Mouse (Mus musculus) liver, embryonic 12.5 days (tissue): ENCODE measurements at regions not wholly inside any gene's neighbourhood (a gene's known extent, or its start where the extent isn't known, plus 50 kb on each side); places are given as distances from the start of the nearest gene placed in this dataset.

Experiments
- ATAC-seq: fragments of 200-750 bp; cut with Nextera tagmentation; 2 replicates; pipeline ENCODE4 v1.8.0; 2017; ENCODE audit warnings: moderate number of reproducible peaks, mild to moderate bottlenecking, moderate library complexity
- H3K27ac ChIP-seq: fragments of 300-500 bp; sonication (generic); 2 replicates; pipeline ENCODE4 v1.5.1; 2016; ENCODE audit warnings: mild to moderate bottlenecking
- H3K27me3 ChIP-seq: fragments of 300-500 bp; sonication (generic); replicated peaks from 2 replicates; pipeline ENCODE4 v1.6.1; 2016; ENCODE audit warnings: mild to moderate bottlenecking, moderate library complexity
- H3K36me3 ChIP-seq: fragments of 300-500 bp; sonication (generic); 2 replicates; pipeline ENCODE4 v1.6.1; 2016; ENCODE audit warnings: mild to moderate bottlenecking, moderate library complexity
- H3K4me1 ChIP-seq: fragments of 300-500 bp; sonication (generic); 2 replicates; pipeline ENCODE4 v1.6.1; 2016
- H3K4me2 ChIP-seq: fragments of 300-500 bp; sonication (generic); 2 replicates; pipeline ENCODE4 v1.6.1; 2016; ENCODE audit warnings: mild to moderate bottlenecking, moderate library complexity
- H3K4me3 ChIP-seq: fragments of 300-500 bp; sonication (generic); 2 replicates; pipeline ENCODE4 v1.5.1; 2016; ENCODE audit warnings: mild to moderate bottlenecking, moderate library complexity
- H3K9ac ChIP-seq: fragments of 300-500 bp; sonication (generic); 2 replicates; pipeline ENCODE4 v1.6.1; 2016; ENCODE audit warnings: mild to moderate bottlenecking, moderate library complexity
- H3K9me3 ChIP-seq: fragments of 300-500 bp; sonication (generic); replicated peaks from 2 replicates; pipeline ENCODE4 v1.6.1; 2016; ENCODE audit warnings: mild to moderate bottlenecking, moderate library complexity
- WGBS: fragments of 180-500 bp; shearing (Covaris S2); methylation state at CpG from one replicate; pipeline ENCODE4 v1.1.7; 2016; ENCODE audit not compliant: insufficient replicate concordance; 5-methylcytosine and 5-hydroxymethylcytosine counted together

DNA sequence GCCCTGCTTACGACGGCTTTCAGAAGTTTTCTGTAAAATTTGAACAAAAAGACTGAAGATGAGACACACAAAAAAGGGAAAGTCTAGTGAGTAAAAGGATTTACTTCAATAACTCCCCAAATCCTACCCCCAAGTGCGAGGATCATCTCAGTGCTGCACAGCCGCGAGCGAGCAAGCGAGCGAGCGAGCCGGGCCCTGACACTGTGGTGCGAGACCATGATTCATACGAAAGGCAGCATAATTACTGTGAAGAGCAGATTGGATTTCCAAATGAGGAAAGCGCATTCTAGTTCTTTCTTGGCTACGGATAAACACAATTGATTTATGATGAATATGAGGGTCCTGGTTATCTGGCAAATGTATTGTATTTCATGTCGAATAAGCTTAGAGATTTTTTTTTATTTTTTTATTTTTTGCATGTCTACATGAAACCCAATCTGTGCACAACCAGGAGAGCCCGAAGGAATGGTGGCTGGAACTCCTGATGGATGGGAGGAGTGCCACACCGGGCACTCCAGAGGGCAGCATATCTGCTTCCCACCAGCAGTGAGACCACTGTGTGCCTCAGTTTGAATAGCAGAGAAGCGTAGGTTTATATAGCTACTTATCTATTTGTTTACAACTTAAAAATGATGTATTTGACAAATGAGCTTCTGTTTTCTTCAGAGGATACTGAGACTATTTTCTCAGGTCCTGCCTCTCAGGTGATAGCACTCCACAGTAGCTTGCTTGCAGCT, 106.9 kb upstream of the Fam241a start:
- Histone ChIP-seq H3K27ac (no peak overlapping the region), H3K4me3 (no peak overlapping the region), H3K27me3 (no peaks in the 10 kb centered on the region), H3K9ac (no peak overlapping the region), H3K9me3 (no peaks in the 10 kb centered on the region), H3K4me2 (no peak overlapping the region), H3K4me1 (no peaks in the 10 kb centered on the region), H3K36me3 (no peaks in the 10 kb centered on the region)
- ATAC-seq: no peak
- 74% methylated on average over 18 of the region's 18 CpGs for WGBS

- H3K4me3 ChIP-seq: no peak overlapping the region
- no peaks in the 10 kb centered on the region for H3K27me3 ChIP-seq
- H3K4me2 ChIP-seq: no peak overlapping the region
- H3K36me3 ChIP-seq: no peaks in the 10 kb centered on the region
- H3K9ac ChIP-seq: no peak overlapping the region
- WGBS: 69% methylated on average over 6 of the region's 6 CpGs
- no peak overlapping the region for H3K27ac ChIP-seq
- no peaks in the 10 kb centered on the region for H3K9me3 ChIP-seq
- ATAC-seq: no peak
- H3K4me1 ChIP-seq: no peaks in the 10 kb centered on the region
These were observed 105.9 kb upstream of the Fam241a start for GRCm38 (mm10) chr3:128001924-128002501.

DNA sequence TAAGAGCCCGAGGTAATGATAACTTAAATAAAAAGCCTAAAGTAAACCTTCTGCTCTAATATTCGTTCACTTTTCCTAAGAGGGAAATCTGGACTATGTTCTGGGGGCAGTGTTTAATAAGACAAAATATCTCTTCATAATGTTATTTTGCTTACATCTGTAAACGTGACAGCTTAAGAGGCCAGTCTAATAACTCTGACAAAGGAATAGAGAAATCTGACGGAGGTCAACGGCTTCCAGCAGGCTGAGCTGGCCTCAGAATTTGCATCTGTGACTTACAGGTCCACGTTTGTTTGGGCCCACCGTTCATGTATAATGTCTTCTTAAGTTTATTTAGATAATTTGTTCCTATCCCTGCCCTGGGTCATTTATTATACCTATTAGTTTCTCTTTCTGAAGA, 99.6 kb upstream of the Fam241a start:
- no peak for ATAC-seq
- Histone ChIP-seq H3K36me3 (no peaks in the 10 kb centered on the region), H3K4me3 (no peak overlapping the region), H3K4me2 (no peak overlapping the region), H3K9me3 (no peaks in the 10 kb centered on the region), H3K4me1 (no peaks in the 10 kb centered on the region), H3K9ac (no peak overlapping the region), H3K27ac (no peak overlapping the region), H3K27me3 (no peaks in the 10 kb centered on the region; the same call in 1 of the 2 replicates)
- WGBS: 57% methylated on average over 7 of the region's 7 CpGs

DNA sequence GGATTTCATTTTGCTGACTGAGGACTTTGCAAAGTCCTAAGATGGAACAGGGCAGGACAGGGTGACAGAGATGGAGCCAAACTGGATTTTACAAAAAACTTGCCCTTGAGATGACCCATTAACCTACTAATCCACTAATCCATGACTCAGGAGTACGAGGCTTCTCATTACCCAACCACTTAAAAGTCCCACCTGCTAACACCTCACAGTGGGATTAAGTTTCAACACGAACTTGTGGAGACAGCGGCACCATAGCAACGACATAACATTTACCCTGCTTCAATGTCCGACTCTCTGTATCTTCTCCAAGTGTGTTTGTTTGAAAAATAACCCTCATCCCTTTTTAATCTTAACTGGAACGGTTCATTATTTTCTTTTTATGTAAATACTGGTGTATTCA, 91.5 kb upstream of the Fam241a start:
- WGBS: 56% methylated on average over 6 of the region's 6 CpGs
- H3K9me3 ChIP-seq: no peaks in the 10 kb centered on the region
- H3K4me2 ChIP-seq: no peak overlapping the region
- ATAC-seq: no peak
- H3K4me1 ChIP-seq: no peaks in the 10 kb centered on the region
- no peaks in the 10 kb centered on the region for H3K36me3 ChIP-seq
- H3K27ac ChIP-seq: no peak overlapping the region
- H3K9ac ChIP-seq: no peak overlapping the region
- H3K4me3 ChIP-seq: no peak overlapping the region
- H3K27me3 ChIP-seq: no peaks in the 10 kb centered on the region; the same call in 1 of the 2 replicates

- Histone ChIP-seq H3K27ac (no peak overlapping the region), H3K4me3 (no peak overlapping the region), H3K4me2 (no peak overlapping the region), H3K27me3 (no peaks in the 10 kb centered on the region), H3K9ac (no peak overlapping the region), H3K9me3 (no peaks in the 10 kb centered on the region), H3K4me1 (no peaks in the 10 kb centered on the region), H3K36me3 (no peaks in the 10 kb centered on the region)
- ATAC-seq: no peak
- WGBS: 68% methylated on average over 3 of the region's 3 CpGs
These were observed 89.0 kb upstream of the Fam241a start for GRCm38 (mm10) chr3:127985165-127985564.

DNA sequence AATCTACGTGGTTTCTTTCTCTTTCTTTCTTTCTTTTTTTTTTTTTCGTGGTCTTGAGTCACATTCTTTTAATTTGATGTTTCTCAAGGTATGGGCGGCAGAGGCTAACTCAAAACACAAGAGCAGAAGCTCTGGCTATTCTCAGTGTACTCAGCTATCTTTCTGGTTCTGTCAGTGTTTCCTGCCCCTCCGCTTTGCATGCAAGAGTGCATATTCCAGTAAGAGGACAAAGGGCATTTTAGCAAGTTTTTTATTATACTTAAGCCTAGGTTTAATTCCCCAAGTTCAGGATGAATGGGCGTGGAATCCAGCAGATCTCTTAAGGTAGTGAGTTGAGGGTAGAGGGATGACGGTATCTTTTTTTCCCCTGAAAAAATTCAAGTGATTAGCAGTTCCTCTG, 81.1 kb upstream of the Fam241a start:
- H3K4me1 ChIP-seq: no peaks in the 10 kb centered on the region
- H3K27me3 ChIP-seq: no peaks in the 10 kb centered on the region
- H3K4me2 ChIP-seq: no peak overlapping the region
- no peak overlapping the region for H3K9ac ChIP-seq
- H3K4me3 ChIP-seq: no peak overlapping the region
- H3K9me3 ChIP-seq: no peaks in the 10 kb centered on the region
- H3K27ac ChIP-seq: no peak overlapping the region
- H3K36me3 ChIP-seq: no peaks in the 10 kb centered on the region
- no peak for ATAC-seq
- 50% methylated on average over 6 of the region's 6 CpGs for WGBS

- no peaks in the 10 kb centered on the region for H3K36me3 ChIP-seq
- H3K4me1 ChIP-seq: no peaks in the 10 kb centered on the region
- 4% methylated on average over 5 of the region's 5 CpGs for WGBS
- H3K9ac ChIP-seq: no peak overlapping the region
- H3K4me3 ChIP-seq: no peak overlapping the region
- ATAC-seq: no peak
- H3K27ac ChIP-seq: no peak overlapping the region
- no peak overlapping the region for H3K4me2 ChIP-seq
- no peaks in the 10 kb centered on the region for H3K9me3 ChIP-seq
- H3K27me3 ChIP-seq: no peaks in the 10 kb centered on the region
These were observed 74.8 kb upstream of the Fam241a start for GRCm38 (mm10) chr3:127970891-127971290.

- Histone ChIP-seq H3K27ac (no peak overlapping the region), H3K27me3 (no peaks in the 10 kb centered on the region), H3K4me3 (no peak overlapping the region), H3K4me2 (no peak overlapping the region), H3K4me1 (no peaks in the 10 kb centered on the region), H3K9me3 (no peaks in the 10 kb centered on the region), H3K9ac (no peak overlapping the region), H3K36me3 (no peaks in the 10 kb centered on the region)
- ATAC-seq: no peak
- 64% methylated on average over 10 of the region's 10 CpGs for WGBS
These were observed 71.0 kb upstream of the Fam241a start for GRCm38 (mm10) chr3:127967170-127967569.

- H3K9me3 ChIP-seq: no peaks in the 10 kb centered on the region
- H3K27me3 ChIP-seq: no peaks in the 10 kb centered on the region
- WGBS: 74% methylated on average over 4 of the region's 4 CpGs
- ATAC-seq: no peak
- no peaks in the 10 kb centered on the region for H3K4me1 ChIP-seq
- no peak overlapping the region for H3K9ac ChIP-seq
- no peaks in the 10 kb centered on the region for H3K36me3 ChIP-seq
- no peak overlapping the region for H3K4me2 ChIP-seq
- no peak overlapping the region for H3K4me3 ChIP-seq
- no peak overlapping the region for H3K27ac ChIP-seq
These were observed 70.1 kb upstream of the Fam241a start for GRCm38 (mm10) chr3:127966214-127966613.

DNA sequence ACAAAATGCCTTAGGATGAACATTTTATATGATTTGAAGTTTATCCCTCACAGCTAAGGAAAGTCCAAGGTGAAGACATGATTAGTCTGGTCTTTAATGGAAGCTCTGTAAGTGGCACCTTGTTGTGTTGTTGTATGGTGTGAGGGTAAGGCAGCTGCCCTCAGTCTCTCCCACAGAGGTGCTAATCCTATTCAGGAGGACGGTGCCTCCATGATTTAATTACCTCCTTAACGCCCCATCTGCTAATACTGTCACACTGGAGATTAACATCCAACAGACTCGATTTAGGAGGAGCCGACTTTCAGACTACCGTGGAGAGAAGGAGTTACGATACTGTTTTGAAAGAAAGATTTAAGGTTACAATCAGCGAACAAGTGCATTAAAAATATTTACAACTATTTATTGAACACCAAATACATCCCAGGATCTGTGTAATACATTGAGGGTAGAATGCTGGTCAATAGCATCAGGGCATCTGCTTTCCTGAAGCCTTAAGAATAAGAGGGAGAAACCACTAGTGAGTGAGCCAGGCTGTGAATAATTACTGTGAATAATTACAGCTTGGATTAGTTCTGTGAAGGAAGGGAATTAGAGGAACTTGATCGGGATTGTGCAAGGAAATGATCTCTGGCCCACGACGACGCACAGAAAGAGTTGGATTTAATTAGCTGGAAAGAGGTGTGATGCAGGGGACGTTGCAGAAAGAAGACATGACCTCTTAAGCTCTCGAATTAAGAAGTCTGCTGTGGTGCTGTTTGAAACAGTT, 63.0 kb upstream of the Fam241a start:
- 29% methylated on average over 13 of the region's 13 CpGs for WGBS
- H3K9ac ChIP-seq: no peak overlapping the region
- H3K4me1 ChIP-seq: no peaks in the 10 kb centered on the region
- no peaks in the 10 kb centered on the region for H3K9me3 ChIP-seq
- H3K27me3 ChIP-seq: peaks cover 9% of the 10 kb centered on the region; the same call in 1 of the 2 replicates
- no peak for ATAC-seq
- H3K27ac ChIP-seq: no peak overlapping the region
- H3K4me3 ChIP-seq: no peak overlapping the region
- no peaks in the 10 kb centered on the region for H3K36me3 ChIP-seq
- no peak overlapping the region for H3K4me2 ChIP-seq

- H3K4me2 ChIP-seq: no peak overlapping the region
- no peak overlapping the region for H3K9ac ChIP-seq
- WGBS: 75% methylated on average over 4 of the region's 4 CpGs
These were observed 58.7 kb upstream of the Fam241a start for GRCm38 (mm10) chr3:127954856-127955255.

GRCm38 (mm10) chr3:127953610-127954009, 57.5 kb upstream of the Fam241a start:
- Histone ChIP-seq H3K4me3 (no peak overlapping the region), H3K27me3 (0 out of 2 replicates have a peak, but pooled peaks cover 9% of the 10 kb centered on the region), H3K27ac (no peak overlapping the region), H3K4me2 (no peak overlapping the region), H3K9me3 (no peaks in the 10 kb centered on the region), H3K36me3 (no peaks in the 10 kb centered on the region), H3K9ac (no peak overlapping the region), H3K4me1 (no peaks in the 10 kb centered on the region)
- no peak for ATAC-seq
- 60% methylated on average over 4 of the region's 4 CpGs for WGBS

More at GRCm38 (mm10) chr3:127954856-127955255, 58.7 kb upstream of the Fam241a start:
- Histone ChIP-seq H3K27ac (no peak overlapping the region), H3K9me3 (no peaks in the 10 kb centered on the region), H3K27me3 (peaks cover 9% of the 10 kb centered on the region; the same call in 1 of the 2 replicates), H3K4me1 (no peaks in the 10 kb centered on the region), H3K4me3 (no peak overlapping the region), H3K36me3 (no peaks in the 10 kb centered on the region)
- ATAC-seq: no peak
